Mouse (Mus musculus) spleen, adult 2 months (tissue): Measurements from ENCODE around the gene Akap13.

Experiments
- CTCF ChIP-seq: fragments of 200-500 bp; IDR thresholded peaks from 2 replicates; pipeline ENCODE4 v1.5.1; 2011; ENCODE audit warnings: mild to moderate bottlenecking, inconsistent platforms; ENCODE audit not compliant: insufficient read depth, insufficient read length, insufficient replicate concordance; ENCODE audit errors: extremely low read depth
- POLR2A ChIP-seq: fragments of 200-500 bp; IDR thresholded peaks from 2 replicates; pipeline ENCODE4 v1.6.1; 2011; ENCODE audit warnings: low read depth, low read length, inconsistent platforms

DNA sequence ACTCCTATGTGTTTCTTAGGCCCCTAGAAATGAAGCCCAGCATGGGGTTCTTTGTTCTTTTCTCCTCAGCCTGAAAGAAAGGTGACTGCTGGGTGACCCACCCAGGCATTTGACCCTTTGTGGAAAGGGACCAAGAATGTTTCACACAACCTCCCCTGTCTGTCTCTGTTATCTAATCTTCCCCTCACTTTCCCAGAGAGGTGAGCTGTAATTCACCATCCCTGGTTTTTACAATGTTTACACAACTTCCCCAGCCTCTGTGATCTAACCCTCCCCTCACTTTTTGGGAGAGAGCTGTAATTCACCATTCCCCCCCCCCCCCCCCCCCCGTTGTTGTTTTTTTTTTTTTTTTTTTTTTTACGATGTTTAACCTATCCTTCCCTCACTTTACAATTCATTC lies 331.5 kb downstream of the Akap13 start:
- TF ChIP-seq CTCF (no peak), POLR2A (no peak)
